20 mouse cellular contexts compared by ENCODE assay signal in genomic region chr12:31456271-31456670, GRCm38 (mm10). TPM values are rescaled to one million over a fixed set of nuclear protein-coding genes. Genes with fewer than 3 reads are reported as not detected.
DNase-seq lines count a peak whose midpoint lies in the region; ATAC-seq and TF ChIP-seq lines count a peak whose summit lies in the region.
"Had no signal": no experiment of that assay in that cellular context is flagged by ENCODE, and none has a peak within 500 bp of the region (broad histone marks: within the 10 kb centered on the region; RNA-seq: fewer than 3 reads in every experiment).

No protein-coding gene starts in this region.

- no peak overlapping the region for H3K4me3 ChIP-seq in intestine, embryonic 15.5 days (replicated peaks)
- H3K4me3 ChIP-seq in intestine, postnatal 0 days (ENCODE audit: low read depth, low read length), result no peak overlapping the region
- H3K4me3 ChIP-seq: embryonic facial prominence, embryonic 10.5 days; embryonic facial prominence, embryonic 12.5 days; forebrain, embryonic 13.5 days; forebrain, embryonic 15.5 days had no signal

- TF ChIP-seq CTCF in intestine, postnatal 0 days (IDR thresholded peaks at IDR 0.05; ENCODE audit: low read depth), result no peak

- no peak overlapping the region for H3K27ac ChIP-seq in intestine, embryonic 15.5 days
- H3K27ac ChIP-seq in intestine, postnatal 0 days (ENCODE audit: low read depth, low read length), result peak overlapping the region; percentile 58; the same call in 1 of the 2 replicates
- H3K27ac ChIP-seq: embryonic facial prominence, embryonic 10.5 days; embryonic facial prominence, embryonic 12.5 days; forebrain, embryonic 13.5 days; forebrain, embryonic 15.5 days had no signal

- H3K27me3 ChIP-seq in intestine, embryonic 15.5 days (replicated peaks), result no peaks in the 10 kb centered on the region
- no peaks in the 10 kb centered on the region for H3K27me3 ChIP-seq in intestine, postnatal 0 days (replicated peaks; ENCODE audit: control insufficient read depth, insufficient read depth, low read length)
- H3K27me3 ChIP-seq: embryonic facial prominence, embryonic 12.5 days; forebrain, embryonic 13.5 days; forebrain, embryonic 15.5 days had no signal

- no peaks in the 10 kb centered on the region for H3K36me3 ChIP-seq in intestine, embryonic 15.5 days
- peaks cover 17% of the 10 kb centered on the region; the same call in 1 of the 2 replicates for H3K36me3 ChIP-seq in intestine, postnatal 0 days (ENCODE audit: control insufficient read depth, insufficient read depth)
- H3K36me3 ChIP-seq: embryonic facial prominence, embryonic 10.5 days; embryonic facial prominence, embryonic 12.5 days; forebrain, embryonic 15.5 days had no signal

- no peaks in the 10 kb centered on the region for H3K4me1 ChIP-seq in intestine, embryonic 15.5 days (replicated peaks)
- H3K4me1 ChIP-seq in intestine, postnatal 0 days (replicated peaks; ENCODE audit: control insufficient read depth, insufficient read depth, low read length), result 0 out of 2 replicates have a peak, but pooled peaks cover 6% of the 10 kb centered on the region
- H3K4me1 ChIP-seq: embryonic facial prominence, embryonic 10.5 days; embryonic facial prominence, embryonic 12.5 days; forebrain, embryonic 15.5 days had no signal

- no peak for DNase-seq in spleen, adult 18-20 months
- no peak for DNase-seq in right cerebral cortex, postnatal 14 days
- DNase-seq in left cerebral cortex, adult 8-10 months (ENCODE audit: low spot score in 2 of 2), result no peak
- DNase-seq: adrenal gland, adult 8-10 months; adrenal gland, postnatal 14 days; adrenal gland, postnatal 36 days; cerebellum, adult 11-12 months; cerebellum, adult 2 months; cerebellum, adult 9-10 months; cerebellum, postnatal 10 days; cerebellum, postnatal 25 days; forebrain, postnatal 0 days had no signal

- 68% methylated on average over 9 of the region's 9 CpGs for whole genome bisulfite sequencing in intestine, embryonic 15.5 days
- WGBS in intestine, postnatal 0 days, result 39% methylated on average over 9 of the region's 9 CpGs

- no peak overlapping the region for H3K4me2 ChIP-seq in intestine, embryonic 15.5 days (replicated peaks)
- no peak overlapping the region for H3K4me2 ChIP-seq in intestine, postnatal 0 days (replicated peaks; ENCODE audit: low read depth)
- H3K4me2 ChIP-seq: embryonic facial prominence, embryonic 12.5 days; forebrain, embryonic 15.5 days had no signal

- H3K9ac ChIP-seq in intestine, embryonic 15.5 days, result no peak overlapping the region
- no peak overlapping the region for H3K9ac ChIP-seq in intestine, postnatal 0 days (ENCODE audit: low read depth, low read length)
- H3K9ac ChIP-seq: embryonic facial prominence, embryonic 12.5 days; forebrain, embryonic 13.5 days; forebrain, embryonic 15.5 days; forebrain, postnatal 0 days had no signal

- no peaks in the 10 kb centered on the region for H3K9me3 ChIP-seq in intestine, embryonic 15.5 days
- H3K9me3 ChIP-seq in intestine, postnatal 0 days (ENCODE audit: control insufficient read depth), result no peaks in the 10 kb centered on the region
- H3K9me3 ChIP-seq: embryonic facial prominence, embryonic 12.5 days; forebrain, embryonic 13.5 days; forebrain, embryonic 15.5 days had no signal

- ATAC-seq in intestine, embryonic 15.5 days, result peak; percentile 81
- ATAC-seq in intestine, postnatal 0 days, result peak; percentile 50; the same call in 1 of the 2 replicates
- ATAC-seq: activated CD4-positive, CD25-positive, alpha-beta regulatory T cell, adult 4 months; forebrain, embryonic 13.5 days; forebrain, embryonic 15.5 days; forebrain, postnatal 0 days; Patski had no signal

RNA-seq across cellular contexts. Expression of gene Cbll1, which starts 43.1 kb away (rescaled TPM):
- polyA plus RNA-seq in intestine, embryonic 15.5 days (2015; fragmentation: Nextera tagmentation; extraction: Ambion mirVana), result 13.9 TPM in 2 replicates
- polyA plus RNA-seq in intestine, postnatal 0 days (2015; fragmentation: Nextera tagmentation; extraction: Ambion mirVana), result 9.6 TPM in 2 replicates
- total RNA-seq in left cerebral cortex, adult 8-10 months (2022), result 10 to 100 TPM; 20.5 to 22.0 (median 21.3) TPM
